Mouse (Mus musculus) cerebellum, adult 2 months (tissue): ENCODE results near the gene Fem1b.

Experiments used
- CTCF ChIP-seq: fragments of 200-500 bp; IDR thresholded peaks from 2 replicates; pipeline ENCODE4 v1.5.1; 2011; ENCODE audit warnings: low read depth, mild to moderate bottlenecking, control low read depth, low read length, moderate library complexity, borderline replicate concordance; ENCODE audit not compliant: insufficient read depth
- POLR2A ChIP-seq: fragments of 200-500 bp; IDR thresholded peaks from 2 replicates; pipeline ENCODE4 v1.6.1; 2011; ENCODE audit warnings: low read length, control low read depth, borderline replicate concordance; ENCODE audit not compliant: insufficient read depth

GRCm38 (mm10) chr9:62784233-62784632 is 27.5 kb downstream of the Fem1b start:
- no peak for TF ChIP-seq CTCF
- TF ChIP-seq POLR2A: no peak
